Mouse (Mus musculus): ENCODE measurements around the gene Fndc3b.
"Not testable (repeated sequence)": the region's sequence is repeated elsewhere in the genome, so short reads cannot be mapped to it uniquely, and the experiment has no call there.

Fndc3b gene

GRCm38 (mm10) chr3:27503279-27504038 is 207.6 kb downstream of the Fndc3b start:
- no peak for DNase-seq (ENCODE audit: low spot score)

DNA sequence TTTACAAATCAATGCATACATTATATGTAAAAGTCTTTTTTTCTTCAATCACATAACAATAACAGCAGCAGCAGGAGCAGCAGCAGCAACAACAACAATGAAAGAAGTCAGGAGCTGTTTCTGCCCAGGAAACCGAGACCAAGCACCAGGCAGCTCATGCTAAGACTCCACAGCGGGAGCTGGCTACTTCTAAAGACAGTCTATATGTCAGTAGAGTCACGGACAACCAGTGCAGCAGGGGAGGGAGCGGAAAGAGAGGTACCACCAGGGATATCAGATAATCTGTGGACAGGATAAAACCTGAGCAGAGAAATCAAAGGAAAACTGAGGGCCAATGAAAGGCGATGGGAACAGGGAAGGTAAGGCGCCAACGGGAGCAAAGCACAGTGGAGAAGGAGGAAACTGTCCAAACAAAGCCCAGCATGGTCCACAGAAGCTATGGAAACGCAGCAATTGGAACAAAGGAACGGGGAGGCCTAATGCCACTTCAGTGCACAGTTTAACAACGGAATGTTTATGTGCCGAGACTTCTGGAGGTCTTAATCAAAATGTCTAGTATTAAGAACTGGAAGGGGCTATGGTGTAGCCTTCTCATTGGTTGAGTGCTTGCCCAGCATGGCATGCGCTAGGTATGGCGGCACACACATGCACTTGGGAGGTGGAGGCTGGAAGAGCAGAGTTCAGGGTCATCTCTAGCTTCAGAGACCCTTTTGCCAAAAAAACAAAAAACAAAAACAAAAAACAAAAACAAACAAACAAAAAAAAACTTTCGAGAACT is 215.6 kb downstream of the Fndc3b start:
- DNase-seq (ENCODE audit: low spot score) = no peak

GRCm38 (mm10) chr3:27494698-27495097 is 216.4 kb downstream of the Fndc3b start:
- no peak for DNase-seq (ENCODE audit: low spot score)

DNA sequence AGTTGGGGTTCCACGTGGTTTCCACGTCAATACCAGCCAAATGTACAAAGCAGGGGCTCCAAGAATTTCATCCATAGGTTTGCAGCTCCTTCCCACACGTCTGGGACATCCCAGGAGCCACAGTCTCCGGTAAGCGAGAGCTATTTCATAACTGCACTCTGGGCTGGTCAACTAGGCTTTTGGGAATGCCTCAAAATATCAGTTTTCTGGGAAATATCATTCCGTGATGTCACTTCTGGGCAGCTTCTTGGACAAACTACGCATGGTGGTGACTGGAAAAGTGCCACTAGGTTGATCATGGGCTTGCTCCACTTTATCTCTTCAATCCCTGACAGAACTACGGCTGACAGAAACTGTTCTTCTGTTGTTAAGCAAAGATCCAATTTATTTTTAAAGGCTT is 217.0 kb downstream of the Fndc3b start:
- no peak for DNase-seq (ENCODE audit: low spot score)

GRCm38 (mm10) chr3:27491821-27492220 is 219.3 kb downstream of the Fndc3b start:
- no peak for DNase-seq (ENCODE audit: low spot score)

DNA sequence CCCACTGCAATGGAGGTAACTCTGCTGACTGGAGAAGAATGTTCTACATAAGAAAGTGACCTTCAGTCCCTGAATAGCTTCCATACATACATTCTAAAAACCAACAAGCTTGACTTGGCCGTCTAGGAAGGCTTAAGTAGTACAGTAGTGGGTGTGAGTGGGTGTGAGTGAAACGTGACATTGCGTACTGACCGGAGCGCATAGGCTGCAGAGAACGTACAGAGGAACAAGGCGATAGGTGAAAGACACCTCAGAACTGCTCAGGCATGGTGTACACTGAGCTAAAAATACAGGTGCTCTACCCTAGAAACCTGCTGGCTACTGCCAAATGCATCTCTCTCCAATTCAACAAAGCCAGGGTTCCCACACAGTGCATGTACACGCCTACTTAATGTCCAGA is 219.7 kb downstream of the Fndc3b start:
- DNase-seq (ENCODE audit: low spot score) = no peak

DNA sequence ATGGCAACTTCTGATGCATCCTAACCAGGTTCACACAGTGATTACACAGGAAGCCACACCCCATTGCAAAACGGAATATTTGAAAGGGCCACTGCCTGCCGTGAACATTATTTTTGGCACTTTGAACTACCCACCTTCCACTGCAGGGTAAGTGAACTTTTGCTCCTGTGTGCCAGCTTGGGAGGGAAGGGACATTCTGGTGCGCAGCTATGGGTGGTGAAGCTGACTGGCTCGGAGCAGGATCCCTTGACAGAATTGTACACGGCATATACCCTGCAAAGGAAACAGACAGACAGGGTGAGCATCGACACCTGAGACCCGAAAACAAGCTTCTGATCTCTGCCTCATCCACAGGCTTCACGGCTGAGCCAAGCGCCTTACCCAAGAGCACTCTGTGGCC is 220.2 kb downstream of the Fndc3b start:
- DNase-seq (ENCODE audit: low spot score) = no peak

DNA sequence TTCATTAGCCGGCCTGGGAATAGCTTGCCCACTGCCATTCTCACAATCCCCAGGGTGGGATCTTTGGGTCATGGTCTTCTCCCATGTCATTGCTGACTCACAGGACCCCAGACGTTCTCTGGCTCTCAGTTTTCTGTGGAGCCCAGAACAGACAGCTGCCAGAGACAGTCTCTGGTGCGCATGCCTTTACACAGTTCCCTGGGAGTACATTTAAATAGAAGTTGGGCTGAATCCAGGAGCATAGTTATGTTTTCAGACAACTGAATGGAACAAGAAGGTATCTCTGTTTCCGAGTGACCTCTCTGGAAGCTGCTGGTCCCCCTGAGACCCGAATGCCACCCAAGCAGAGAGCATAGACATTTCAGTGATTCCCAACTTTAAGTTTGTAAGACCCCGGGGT is 221.6 kb downstream of the Fndc3b start:
- DNase-seq (ENCODE audit: low spot score) = no peak

- DNase-seq (ENCODE audit: low spot score) = no peak
Measured at GRCm38 (mm10) chr3:27485141-27485540, 226.0 kb downstream of the Fndc3b start.

- no peak for DNase-seq (ENCODE audit: low spot score)
Measured at GRCm38 (mm10) chr3:27484698-27485097, 226.4 kb downstream of the Fndc3b start.

- no peak for DNase-seq (ENCODE audit: low spot score)
Measured at GRCm38 (mm10) chr3:27483762-27484161, 227.3 kb downstream of the Fndc3b start.

GRCm38 (mm10) chr3:27483321-27483720 is 227.8 kb downstream of the Fndc3b start:
- DNase-seq (ENCODE audit: low spot score) = peak; percentile 50

- no peak for DNase-seq (ENCODE audit: low spot score)
Measured at GRCm38 (mm10) chr3:27481738-27482137, 229.4 kb downstream of the Fndc3b start.

DNA sequence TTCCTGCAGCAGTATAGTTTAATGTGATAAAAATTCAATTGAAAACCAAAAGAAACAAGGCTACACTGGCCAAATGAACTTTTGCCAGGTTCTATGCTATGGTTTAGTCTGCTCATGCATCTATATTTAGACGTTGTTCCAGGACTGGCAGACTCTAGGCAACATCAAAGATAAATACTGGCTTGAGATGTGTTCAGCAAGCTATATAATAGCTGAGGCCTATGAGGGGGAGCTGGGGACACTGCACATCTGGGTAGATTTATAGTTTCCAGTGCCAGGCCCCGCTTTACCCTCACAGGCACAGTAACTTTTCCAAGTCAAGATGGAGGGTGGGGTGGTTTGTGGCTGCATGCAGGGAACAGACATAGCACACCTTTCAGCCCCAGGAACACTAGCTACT is 231.7 kb downstream of the Fndc3b start:
- no peak for DNase-seq (ENCODE audit: low spot score)

- DNase-seq (ENCODE audit: low spot score) = no peak
Measured at GRCm38 (mm10) chr3:27478563-27479156, 232.4 kb downstream of the Fndc3b start.

DNA sequence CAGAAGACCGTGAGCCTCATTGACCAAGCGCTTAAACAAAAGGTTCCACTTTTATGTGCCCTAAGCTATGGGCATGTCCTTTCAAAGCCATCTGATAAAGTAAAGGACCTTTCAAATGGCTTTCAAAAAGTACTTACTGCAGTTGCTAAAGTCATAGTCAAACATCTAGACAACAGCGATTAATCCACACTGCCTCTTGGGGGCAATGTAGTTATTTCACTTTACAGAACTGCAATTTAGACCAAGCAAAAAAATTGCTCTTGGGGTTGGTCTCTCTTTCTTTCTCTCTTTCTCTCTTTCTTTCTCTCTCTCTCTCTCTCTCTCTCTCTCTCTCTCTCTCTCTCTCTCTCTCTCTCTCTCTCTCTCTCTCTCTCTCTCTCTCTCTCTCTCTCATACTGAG is 233.4 kb downstream of the Fndc3b start:
- not testable (repeated sequence) for DNase-seq (ENCODE audit: low spot score)

DNA sequence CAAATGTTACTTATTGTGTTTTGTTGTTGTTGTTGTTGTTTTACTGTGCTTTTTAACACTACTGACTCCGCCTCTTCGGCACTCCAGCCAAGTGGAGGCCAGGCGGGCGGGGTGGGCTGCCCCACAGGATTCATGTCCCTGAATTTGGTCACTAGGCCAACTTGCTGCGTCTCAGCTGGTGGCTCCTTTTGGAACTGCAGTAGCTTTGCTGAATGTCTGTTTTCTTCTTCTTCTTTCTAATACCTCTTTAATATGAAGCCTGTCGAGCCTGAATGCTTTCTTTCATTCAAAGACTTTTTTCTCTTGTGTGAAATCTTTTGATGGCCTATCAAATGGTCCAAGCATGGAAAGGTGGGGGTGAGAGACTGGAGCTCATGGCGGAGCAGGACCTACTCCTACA is 235.2 kb downstream of the Fndc3b start:
- DNase-seq (ENCODE audit: low spot score) = no peak

DNA sequence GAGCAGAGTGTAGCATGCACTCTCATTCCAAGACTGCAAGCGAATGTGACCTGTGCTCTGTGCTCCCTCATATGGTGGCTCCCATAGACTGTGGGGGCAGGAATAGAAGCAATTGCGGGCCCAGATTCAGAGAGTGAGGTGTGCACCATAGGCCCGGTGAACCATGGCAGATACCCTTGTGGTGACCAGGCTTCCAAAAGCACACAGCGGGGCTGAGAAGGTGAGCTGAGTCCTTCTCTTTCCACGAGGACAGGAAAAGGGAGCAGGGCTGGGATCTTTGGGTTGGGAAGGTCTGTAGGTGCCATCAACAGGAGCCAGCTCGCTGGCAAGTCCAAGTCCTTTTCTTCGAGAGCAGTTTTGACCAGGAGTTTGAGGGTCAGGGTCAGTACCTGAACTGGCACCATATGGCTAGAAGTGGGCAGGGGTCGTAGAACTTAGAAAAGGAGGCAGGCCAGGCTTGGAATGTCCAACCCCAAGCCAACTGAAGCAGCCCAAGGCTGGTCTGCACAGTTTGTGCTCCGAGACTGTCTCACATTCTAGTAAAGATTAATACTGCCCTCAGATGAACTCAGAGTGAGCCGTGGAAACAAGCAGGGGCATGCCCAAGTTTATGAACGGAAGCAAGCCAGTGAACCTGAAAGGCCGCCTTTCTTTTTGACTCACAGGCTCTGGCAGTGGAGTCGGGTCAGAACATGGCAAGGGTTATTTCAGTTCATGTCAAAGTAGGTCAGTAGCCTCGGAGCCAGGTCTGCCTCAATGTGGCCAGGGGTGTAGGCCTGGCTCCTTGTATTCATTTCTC is 237.1 kb downstream of the Fndc3b start:
- no peak for DNase-seq (ENCODE audit: low spot score)

DNA sequence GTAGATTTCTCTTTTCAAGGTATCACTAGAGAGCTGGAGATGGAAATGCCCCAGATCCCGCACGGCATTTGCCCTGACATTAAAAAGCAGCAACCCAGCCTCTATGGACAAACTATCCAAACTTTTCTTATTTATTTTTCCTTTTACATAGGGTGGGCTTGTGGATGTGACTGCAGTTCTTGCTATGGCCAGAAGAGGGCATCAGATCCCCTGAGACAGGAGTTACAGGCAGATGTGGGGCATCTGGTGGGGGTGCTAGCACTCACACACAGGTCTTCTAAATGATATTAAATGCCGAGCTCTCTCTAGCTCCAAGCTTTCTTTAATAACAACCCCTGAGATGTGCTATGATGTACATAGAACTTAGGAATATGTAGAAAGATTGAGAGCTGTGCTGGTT is 238.3 kb downstream of the Fndc3b start:
- DNase-seq (ENCODE audit: low spot score) = no peak

- no peak for DNase-seq (ENCODE audit: low spot score)
Measured at GRCm38 (mm10) chr3:27470781-27471180, 240.3 kb downstream of the Fndc3b start.

DNA sequence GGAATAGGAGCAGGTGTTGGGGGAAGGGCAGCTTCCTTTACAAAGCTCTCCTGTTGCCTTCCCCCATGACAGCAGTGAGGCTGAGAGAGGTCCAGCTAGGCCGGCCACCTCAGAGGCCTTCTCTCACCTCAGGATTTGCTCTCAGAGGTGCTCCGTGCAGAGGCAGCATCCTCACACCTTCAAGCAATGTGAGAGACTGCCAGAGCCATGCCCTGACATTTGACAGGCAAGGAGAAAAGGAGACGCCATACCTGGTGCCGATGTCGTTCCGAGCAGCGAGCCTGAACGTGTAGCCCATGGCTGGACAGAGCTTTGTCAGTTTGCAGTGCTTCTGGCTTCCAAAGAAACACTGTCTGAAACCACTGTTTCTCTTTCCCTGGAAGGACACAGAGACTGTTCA is 241.1 kb downstream of the Fndc3b start:
- no peak for DNase-seq (ENCODE audit: low spot score)

- no peak for DNase-seq (ENCODE audit: low spot score)
Measured at GRCm38 (mm10) chr3:27467505-27468020, 243.5 kb downstream of the Fndc3b start.
